Mouse (Mus musculus) forebrain, embryonic 12.5 days (tissue): ENCODE results near the gene Idi1. TPM values are rescaled to one million over a fixed set of nuclear protein-coding genes. Genes with fewer than 3 reads are reported as not detected.
"Not testable (repeated sequence)": the region's sequence is repeated elsewhere in the genome, so short reads cannot be mapped to it uniquely, and the experiment has no call there.

Source experiments
- ATAC-seq: fragments of 200-750 bp; cut with Nextera tagmentation; 2 replicates; pipeline ENCODE4 v1.8.0; 2017; ENCODE audit warnings: moderate TSS enrichment; ENCODE audit not compliant: low FRiP score
- H3K27ac ChIP-seq: fragments of 300-500 bp; sonication (generic); 2 replicates; pipeline ENCODE4 v1.5.1; 2016; ENCODE audit warnings: mild to moderate bottlenecking
- H3K27me3 ChIP-seq: fragments of 300-500 bp; sonication (generic); 2 replicates; pipeline ENCODE4 v1.6.1; 2016; ENCODE audit warnings: mild to moderate bottlenecking
- H3K36me3 ChIP-seq: fragments of 300-500 bp; sonication (generic); replicated peaks from 2 replicates; pipeline ENCODE4 v1.6.1; 2016; ENCODE audit warnings: mild to moderate bottlenecking
- H3K4me1 ChIP-seq: fragments of 300-500 bp; sonication (generic); 2 replicates; pipeline ENCODE4 v1.6.1; 2016
- H3K4me2 ChIP-seq: fragments of 300-500 bp; sonication (generic); 2 replicates; pipeline ENCODE4 v1.6.1; 2016; ENCODE audit warnings: mild to moderate bottlenecking, moderate library complexity
- H3K4me3 ChIP-seq: fragments of 300-500 bp; sonication (generic); replicated peaks from 2 replicates; pipeline ENCODE4 v1.5.1; 2016; ENCODE audit warnings: mild to moderate bottlenecking
- H3K9ac ChIP-seq: fragments of 300-500 bp; sonication (generic); 2 replicates; pipeline ENCODE4 v1.6.1; 2016; ENCODE audit warnings: mild to moderate bottlenecking
- H3K9me3 ChIP-seq: fragments of 300-500 bp; sonication (generic); 2 replicates; pipeline ENCODE4 v1.6.1; 2016
- WGBS: fragments of 180-500 bp; shearing (Covaris S2); methylation state at CpG from one replicate; pipeline ENCODE4 v1.1.7; 2016; 5-methylcytosine and 5-hydroxymethylcytosine counted together
- microRNA-seq: library from miRNA; unstranded; fragments of <30 nt; microRNA quantifications from one replicate; pipeline ENCODE4, GENCODE M21; 2017
- polyA plus RNA-seq: library from polyadenylated mRNA; unstranded; fragments of >200 nt; fragmentation: Nextera tagmentation; extraction: Ambion mirVana; gene quantifications from 2 replicates; pipeline ENCODE4 v1.2.1, GENCODE M21; 2016

Idi1 gene
- polyA plus RNA-seq, 1 experiment from 2014 or later: 153 TPM

- H3K27ac ChIP-seq, H3K27me3 ChIP-seq, H3K36me3 ChIP-seq, H3K4me2 ChIP-seq, H3K9me3 ChIP-seq, H3K9ac ChIP-seq, ATAC-seq, H3K4me1 ChIP-seq, H3K4me3 ChIP-seq: not testable (repeated sequence)
- 91% methylated on average over 8 of the region's 8 CpGs for WGBS
These were observed 28.6 kb downstream of the Idi1 start for GRCm38 (mm10) chr13:8913890-8914289.

- ATAC-seq: no peak
- Histone ChIP-seq H3K27me3 (no peaks in the 10 kb centered on the region), H3K9me3 (no peaks in the 10 kb centered on the region), H3K9ac (no peak overlapping the region), H3K4me1 (no peaks in the 10 kb centered on the region), H3K27ac (no peak overlapping the region), H3K4me3 (no peak overlapping the region), H3K36me3 (no peaks in the 10 kb centered on the region), H3K4me2 (no peak overlapping the region)
- 63% methylated on average over 2 of the region's 2 CpGs for WGBS
These were observed 48.2 kb downstream of the Idi1 start for GRCm38 (mm10) chr13:8933499-8933898.

GRCm38 (mm10) chr13:8937611-8938140 lies 52.4 kb downstream of the Idi1 start:
- H3K4me3 ChIP-seq, H3K9me3 ChIP-seq, H3K4me2 ChIP-seq, H3K27ac ChIP-seq, H3K9ac ChIP-seq, H3K27me3 ChIP-seq, H3K4me1 ChIP-seq, H3K36me3 ChIP-seq, ATAC-seq: not testable (repeated sequence)
- WGBS: 86% methylated on average over 6 of the region's 6 CpGs

GRCm38 (mm10) chr13:8941110-8941509 lies 55.8 kb downstream of the Idi1 start:
- H3K4me2 ChIP-seq, H3K4me1 ChIP-seq, H3K9ac ChIP-seq, H3K27me3 ChIP-seq, H3K27ac ChIP-seq, ATAC-seq, H3K4me3 ChIP-seq, H3K36me3 ChIP-seq, H3K9me3 ChIP-seq: not testable (repeated sequence)
- WGBS: 94% methylated on average over 4 of the region's 4 CpGs

GRCm38 (mm10) chr13:8941701-8942100 lies 56.4 kb downstream of the Idi1 start:
- not testable (repeated sequence) for H3K27ac ChIP-seq, H3K4me3 ChIP-seq, H3K4me2 ChIP-seq, H3K9ac ChIP-seq, H3K4me1 ChIP-seq, H3K9me3 ChIP-seq, H3K36me3 ChIP-seq, ATAC-seq, H3K27me3 ChIP-seq
- 80% methylated on average over 1 of the region's 5 CpGs for WGBS

Small RNAs within 50 kb of the gene (microRNA-seq; reads per million reads assigned to microRNA genes)
- gene Gm22750: not detected

Other genes with a start within 250 kb of the Idi1 start
- gene Wdr37, start 13.6 kb upstream of the Idi1 start, polyA plus RNA-seq: 51.8 and 56.7 TPM in 2 replicates
- not detected in 2 replicates for gene Gm9745, start 62.7 kb downstream of the Idi1 start, polyA plus RNA-seq
- gene Idi2, start 67.4 kb downstream of the Idi1 start, polyA plus RNA-seq: not detected in 2 replicates
- 88.1 and 96.2 TPM in 2 replicates for gene Gtpbp4, start 110.6 kb downstream of the Idi1 start, polyA plus RNA-seq
- 45.2 and 48.0 TPM in 2 replicates for gene Larp4b, start 208.4 kb downstream of the Idi1 start, polyA plus RNA-seq